Mouse (Mus musculus): ENCODE data around the gene Atp7b.

GRCm38 (mm10) chr8:21956336-21956735 lies 103.8 kb downstream of the Atp7b start:
- TF ChIP-seq CTCF (IDR thresholded peaks at IDR 0.05) (no peak), EP300 (IDR thresholded peaks at IDR 0.05) (no peak)
